Mouse (Mus musculus): Measurements from ENCODE around the gene Rph3al. TPM values are rescaled to one million over a fixed set of nuclear protein-coding genes. Genes with fewer than 3 reads are reported as not detected.

Gene Rph3al
- polyA plus RNA-seq, 1 experiment from 2014 or later: 18.2 TPM

- Histone ChIP-seq H3K27ac (peak overlapping the region; percentile 34; the same call in 1 of the 2 replicates), H3K4me2 (replicated peaks) (no peak overlapping the region; the same call in 1 of the 2 replicates), H3K4me1 (replicated peaks) (peaks cover 30% of the 10 kb centered on the region), H3K27me3 (replicated peaks) (no peaks in the 10 kb centered on the region), H3K9ac (peak overlapping the region; percentile 17; the same call in 1 of the 2 replicates), H3K36me3 (no peaks in the 10 kb centered on the region), H3K4me3 (replicated peaks) (no peak overlapping the region), H3K9me3 (no peaks in the 10 kb centered on the region)
- 89% methylated on average over 4 of the region's 4 CpGs for WGBS
- no peak for ATAC-seq
Observed at GRCm38 (mm10) chr11:75922741-75923140, 15.5 kb downstream of the Rph3al start.

GRCm38 (mm10) chr11:75919139-75919538 lies 19.1 kb downstream of the Rph3al start:
- Histone ChIP-seq H3K36me3 (no peaks in the 10 kb centered on the region), H3K4me3 (replicated peaks) (no peak overlapping the region), H3K27me3 (replicated peaks) (no peaks in the 10 kb centered on the region), H3K9me3 (no peaks in the 10 kb centered on the region), H3K27ac (no peak overlapping the region), H3K9ac (no peak overlapping the region), H3K4me1 (replicated peaks) (peaks cover 24% of the 10 kb centered on the region), H3K4me2 (replicated peaks) (no peak overlapping the region)
- 72% methylated on average over 6 of the region's 6 CpGs for WGBS
- no peak for ATAC-seq

- H3K4me3 ChIP-seq (replicated peaks): no peak overlapping the region
- no peaks in the 10 kb centered on the region for H3K36me3 ChIP-seq
- H3K27me3 ChIP-seq (replicated peaks): no peaks in the 10 kb centered on the region
- H3K4me2 ChIP-seq (replicated peaks): no peak overlapping the region
- peaks cover 8% of the 10 kb centered on the region for H3K4me1 ChIP-seq (replicated peaks)
- no peaks in the 10 kb centered on the region for H3K9me3 ChIP-seq
- H3K9ac ChIP-seq: no peak overlapping the region
- ATAC-seq: no peak
- WGBS: 71% methylated on average over 3 of the region's 3 CpGs
- H3K27ac ChIP-seq: no peak overlapping the region
Observed at GRCm38 (mm10) chr11:75917340-75917739, 20.9 kb downstream of the Rph3al start.

GRCm38 (mm10) chr11:75913953-75914352 lies 24.3 kb downstream of the Rph3al start:
- H3K9me3 ChIP-seq: no peaks in the 10 kb centered on the region
- H3K4me2 ChIP-seq (replicated peaks): no peak overlapping the region
- no peak overlapping the region for H3K4me3 ChIP-seq (replicated peaks)
- no peaks in the 10 kb centered on the region for H3K27me3 ChIP-seq (replicated peaks)
- peaks cover 8% of the 10 kb centered on the region for H3K4me1 ChIP-seq (replicated peaks)
- peak; percentile 50; the same call in 1 of the 2 replicates for ATAC-seq
- no peak overlapping the region for H3K9ac ChIP-seq
- 60% methylated on average over 3 of the region's 3 CpGs for WGBS
- no peaks in the 10 kb centered on the region for H3K36me3 ChIP-seq
- no peak overlapping the region for H3K27ac ChIP-seq

GRCm38 (mm10) chr11:75912944-75913657 lies 25.1 kb downstream of the Rph3al start:
- Histone ChIP-seq H3K4me1 (replicated peaks) (peaks cover 8% of the 10 kb centered on the region), H3K9me3 (no peaks in the 10 kb centered on the region), H3K27ac (no peak overlapping the region), H3K27me3 (replicated peaks) (no peaks in the 10 kb centered on the region), H3K4me3 (replicated peaks) (no peak overlapping the region), H3K4me2 (replicated peaks) (no peak overlapping the region), H3K36me3 (no peaks in the 10 kb centered on the region), H3K9ac (no peak overlapping the region)
- no peak for ATAC-seq
- WGBS: 49% methylated on average over 10 of the region's 10 CpGs

GRCm38 (mm10) chr11:75911962-75912361 lies 26.3 kb downstream of the Rph3al start:
- 95% methylated on average over 1 of the region's 1 CpGs for WGBS
- Histone ChIP-seq H3K4me1 (replicated peaks) (peaks cover 10% of the 10 kb centered on the region), H3K27me3 (replicated peaks) (no peaks in the 10 kb centered on the region), H3K9ac (no peak overlapping the region), H3K4me2 (replicated peaks) (no peak overlapping the region), H3K27ac (no peak overlapping the region), H3K4me3 (replicated peaks) (no peak overlapping the region), H3K9me3 (no peaks in the 10 kb centered on the region), H3K36me3 (no peaks in the 10 kb centered on the region)
- no peak for ATAC-seq

- 80% methylated on average over 9 of the region's 9 CpGs for WGBS
- Histone ChIP-seq H3K4me2 (replicated peaks) (no peak overlapping the region), H3K9me3 (no peaks in the 10 kb centered on the region), H3K4me1 (replicated peaks) (peaks cover 13% of the 10 kb centered on the region), H3K9ac (no peak overlapping the region), H3K27me3 (replicated peaks) (no peaks in the 10 kb centered on the region), H3K4me3 (replicated peaks) (no peak overlapping the region), H3K36me3 (no peaks in the 10 kb centered on the region), H3K27ac (no peak overlapping the region)
- no peak for ATAC-seq
Observed at GRCm38 (mm10) chr11:75909702-75910429, 28.4 kb downstream of the Rph3al start.

GRCm38 (mm10) chr11:75907406-75907805 lies 30.8 kb downstream of the Rph3al start:
- no peak overlapping the region for H3K4me2 ChIP-seq (replicated peaks)
- no peak overlapping the region for H3K4me3 ChIP-seq (replicated peaks)
- no peak for ATAC-seq
- 76% methylated on average over 4 of the region's 4 CpGs for WGBS
- no peaks in the 10 kb centered on the region for H3K9me3 ChIP-seq
- peaks cover 24% of the 10 kb centered on the region for H3K4me1 ChIP-seq (replicated peaks)
- H3K27me3 ChIP-seq (replicated peaks): no peaks in the 10 kb centered on the region
- no peaks in the 10 kb centered on the region for H3K36me3 ChIP-seq
- H3K27ac ChIP-seq: no peak overlapping the region
- no peak overlapping the region for H3K9ac ChIP-seq

- no peaks in the 10 kb centered on the region for H3K27me3 ChIP-seq (replicated peaks)
- peaks cover 24% of the 10 kb centered on the region for H3K4me1 ChIP-seq (replicated peaks)
- no peak overlapping the region for H3K4me3 ChIP-seq (replicated peaks)
- no peaks in the 10 kb centered on the region for H3K9me3 ChIP-seq
- ATAC-seq: no peak
- H3K27ac ChIP-seq: no peak overlapping the region
- H3K4me2 ChIP-seq (replicated peaks): no peak overlapping the region
- WGBS: 50% methylated on average over 12 of the region's 12 CpGs
- no peak overlapping the region for H3K9ac ChIP-seq
- no peaks in the 10 kb centered on the region for H3K36me3 ChIP-seq
Observed at GRCm38 (mm10) chr11:75906556-75906955, 31.7 kb downstream of the Rph3al start.

- peaks cover 25% of the 10 kb centered on the region for H3K4me1 ChIP-seq (replicated peaks)
- no peak overlapping the region for H3K4me3 ChIP-seq (replicated peaks)
- H3K27ac ChIP-seq: peak overlapping the region; percentile 81
- H3K4me2 ChIP-seq (replicated peaks): peak overlapping the region; percentile 33; the same call in 1 of the 2 replicates
- H3K9ac ChIP-seq: 0 out of 2 replicates have a peak overlapping the region, but pooled peaks have one; percentile 23
- 26% methylated on average over 6 of the region's 6 CpGs for WGBS
- H3K36me3 ChIP-seq: no peaks in the 10 kb centered on the region
- H3K27me3 ChIP-seq (replicated peaks): no peaks in the 10 kb centered on the region
- peak; percentile 89 for ATAC-seq
- no peaks in the 10 kb centered on the region for H3K9me3 ChIP-seq
Observed at GRCm38 (mm10) chr11:75904982-75905381, 33.2 kb downstream of the Rph3al start.

- H3K9ac ChIP-seq: peak overlapping the region; percentile 23; the same call in 1 of the 2 replicates
- no peaks in the 10 kb centered on the region for H3K9me3 ChIP-seq
- peaks cover 30% of the 10 kb centered on the region for H3K4me1 ChIP-seq (replicated peaks)
- no peaks in the 10 kb centered on the region for H3K27me3 ChIP-seq (replicated peaks)
- peak overlapping the region; percentile 81 for H3K27ac ChIP-seq
- H3K36me3 ChIP-seq: no peaks in the 10 kb centered on the region
- WGBS: 23% methylated on average over 5 of the region's 5 CpGs
- H3K4me3 ChIP-seq (replicated peaks): no peak overlapping the region
- peak; percentile 39 for ATAC-seq
- H3K4me2 ChIP-seq (replicated peaks): peak overlapping the region; percentile 33; the same call in 1 of the 2 replicates
Observed at GRCm38 (mm10) chr11:75904501-75904900, 33.7 kb downstream of the Rph3al start.

GRCm38 (mm10) chr11:75903486-75903885 lies 34.7 kb downstream of the Rph3al start:
- no peak overlapping the region for H3K4me3 ChIP-seq (replicated peaks)
- H3K27ac ChIP-seq: no peak overlapping the region
- H3K27me3 ChIP-seq (replicated peaks): no peaks in the 10 kb centered on the region
- peaks cover 30% of the 10 kb centered on the region for H3K4me1 ChIP-seq (replicated peaks)
- ATAC-seq: no peak
- H3K36me3 ChIP-seq: no peaks in the 10 kb centered on the region
- H3K9me3 ChIP-seq: no peaks in the 10 kb centered on the region
- 80% methylated on average over 3 of the region's 3 CpGs for WGBS
- H3K9ac ChIP-seq: no peak overlapping the region
- no peak overlapping the region for H3K4me2 ChIP-seq (replicated peaks)

All from intestine, embryonic 15.5 days (tissue).